Mouse (Mus musculus) CH12.LX (cell line): ENCODE measurements around the gene Nckap1. TPM values are rescaled to one million over a fixed set of nuclear protein-coding genes. Genes with fewer than 3 reads are reported as not detected.
A peak's percentile ranks its signal among the peaks of the same experiment; 100 is the strongest.

Experiments used
- DNase-seq: peaks from one replicate; pipeline ENCODE4 v3.0.0-alpha.2; 2013; ENCODE audit errors: extremely low read depth
- H3K27ac ChIP-seq: 2 replicates; pipeline ENCODE4 v1.5.1; 2012; ENCODE audit warnings: low read depth, mild to moderate bottlenecking, control low read depth, moderate library complexity; ENCODE audit not compliant: insufficient read depth
- H3K27me3 ChIP-seq: replicated peaks from 2 replicates; pipeline ENCODE3; 2012; ENCODE audit warnings: inconsistent platforms
- H3K36me3 ChIP-seq, 2 experiments: replicated peaks in 1 of 2; 2 replicates each; pipeline versions ENCODE3 to v1.6.1; 2012; ENCODE audit warnings: inconsistent platforms in 1 of 2, low read length in 1 of 2, mild to moderate bottlenecking in 1 of 2, mixed read lengths in 1 of 2, moderate library complexity in 1 of 2; ENCODE audit not compliant: control insufficient read depth in 1 of 2, insufficient read depth in 1 of 2
- H3K4me1 ChIP-seq, 2 experiments: 2 replicates each; pipeline ENCODE4 v1.6.1; 2012; ENCODE audit warnings: inconsistent platforms in 1 of 2, moderate library complexity in 1 of 2; ENCODE audit not compliant: insufficient read depth in 2 of 2, control insufficient read depth in 1 of 2
- H3K4me2 ChIP-seq: 2 replicates; pipeline ENCODE4 v1.6.1; 2012; ENCODE audit warnings: low read depth, mild to moderate bottlenecking, control low read depth; ENCODE audit not compliant: poor library complexity, insufficient read depth, severe bottlenecking
- H3K4me3 ChIP-seq, 3 experiments: fragments of 150-350 bp in 1 of 3; sonication (generic) in 1 of 3; replicated peaks in 1 of 3; 2 replicates each; pipeline versions ENCODE3 to v1.5.1; 2011 to 2012; ENCODE audit warnings: low read depth in 2 of 3, low read length in 2 of 3, mild to moderate bottlenecking in 2 of 3, moderate library complexity in 2 of 3, control low read depth in 1 of 3, improper control_type of control experiment in 1 of 3, inconsistent platforms in 1 of 3, mixed read lengths in 1 of 3; ENCODE audit not compliant: poor library complexity in 1 of 3
- H3K79me2 ChIP-seq: replicated peaks from 2 replicates; pipeline ENCODE4 v1.6.1; 2012; ENCODE audit warnings: mild to moderate bottlenecking, moderate library complexity; ENCODE audit not compliant: control insufficient read depth, poor library complexity, insufficient read depth, severe bottlenecking; ENCODE audit errors: extremely low read depth
- H3K9ac ChIP-seq: 2 replicates; pipeline ENCODE4 v1.6.1; 2012; ENCODE audit warnings: low read depth, mild to moderate bottlenecking, control low read depth, moderate library complexity; ENCODE audit not compliant: insufficient read depth
- H3K9me3 ChIP-seq: replicated peaks from 2 replicates; pipeline ENCODE3; 2012; ENCODE audit warnings: low read length, inconsistent platforms, mixed read lengths
- BHLHE40 ChIP-seq: IDR thresholded peaks from 2 replicates; pipeline ENCODE4 v1.6.1; 2011; ENCODE audit warnings: mild to moderate bottlenecking, low read depth, low read length, improper control_type of control experiment
- CHD1 ChIP-seq: IDR thresholded peaks from 2 replicates; pipeline ENCODE4 v1.6.1; 2012; ENCODE audit warnings: low read depth, low read length, improper control_type of control experiment, inconsistent platforms
- CHD2 ChIP-seq: IDR thresholded peaks from 2 replicates; pipeline ENCODE4 v1.6.1; 2011; ENCODE audit warnings: low read length, improper control_type of control experiment
- CTCF ChIP-seq, 2 experiments: IDR thresholded peaks in 1 of 2; conservative IDR thresholded peaks in 1 of 2; 2 replicates each; pipeline ENCODE4 v1.5.1; 2011 to 2012; ENCODE audit warnings: low read depth in 2 of 2, low read length in 2 of 2, improper control_type of control experiment in 1 of 2, inconsistent platforms in 1 of 2, mild to moderate bottlenecking in 1 of 2, moderate library complexity in 1 of 2
- E2F4 ChIP-seq: IDR thresholded peaks from 2 replicates; pipeline ENCODE4 v1.6.1; 2011; ENCODE audit warnings: low read depth, low read length, improper control_type of control experiment; ENCODE audit not compliant: insufficient replicate concordance
- ELF1 ChIP-seq: IDR thresholded peaks from 2 replicates; pipeline ENCODE4 v1.6.1; 2014; ENCODE audit warnings: low read depth, mild to moderate bottlenecking, inconsistent platforms, low read length, improper control_type of control experiment
- EP300 ChIP-seq: IDR thresholded peaks from 2 replicates; pipeline ENCODE4 v1.6.1; 2011; ENCODE audit warnings: low read length, improper control_type of control experiment
- ETS1 ChIP-seq: conservative IDR thresholded peaks from 2 replicates; pipeline ENCODE4 v1.6.1; 2012; ENCODE audit warnings: low read depth, mild to moderate bottlenecking, inconsistent platforms, low read length, improper control_type of control experiment, moderate library complexity
- GABPA ChIP-seq: IDR thresholded peaks from 2 replicates; pipeline ENCODE4 v1.6.1; 2012; ENCODE audit warnings: low read depth, low read length, improper control_type of control experiment, inconsistent platforms; ENCODE audit not compliant: insufficient replicate concordance
- HCFC1 ChIP-seq: IDR thresholded peaks from 2 replicates; pipeline ENCODE4 v1.6.1; 2012; ENCODE audit warnings: low read depth, mild to moderate bottlenecking, inconsistent platforms, low read length, improper control_type of control experiment
- IRF4 ChIP-seq: IDR thresholded peaks from 2 replicates; pipeline ENCODE4 v1.6.1; 2014; ENCODE audit warnings: low read depth, mild to moderate bottlenecking, inconsistent platforms, low read length, improper control_type of control experiment
- JUN ChIP-seq: IDR thresholded peaks from 2 replicates; pipeline ENCODE4 v1.6.1; 2011; ENCODE audit warnings: low read depth, mild to moderate bottlenecking, low read length, improper control_type of control experiment, moderate library complexity; ENCODE audit not compliant: insufficient read depth
- JUND ChIP-seq: conservative IDR thresholded peaks from 2 replicates; pipeline ENCODE4 v1.6.1; 2011; ENCODE audit warnings: low read depth, low read length, improper control_type of control experiment
- KAT2A ChIP-seq: IDR thresholded peaks from 2 replicates; pipeline ENCODE4 v1.6.1; 2012; ENCODE audit warnings: low read length, improper control_type of control experiment, inconsistent platforms; ENCODE audit not compliant: insufficient replicate concordance
- MAFK ChIP-seq: IDR thresholded peaks from 2 replicates; pipeline ENCODE4 v1.6.1; 2011; ENCODE audit warnings: low read length, improper control_type of control experiment; ENCODE audit not compliant: insufficient replicate concordance
- MAX ChIP-seq: IDR thresholded peaks from 2 replicates; pipeline ENCODE4 v1.6.1; 2011; ENCODE audit warnings: low read length, improper control_type of control experiment
- MAZ ChIP-seq: IDR thresholded peaks from 2 replicates; pipeline ENCODE4 v1.6.1; 2012; ENCODE audit warnings: low read depth, mild to moderate bottlenecking, inconsistent platforms, low read length, improper control_type of control experiment, moderate library complexity
- MEF2A ChIP-seq: IDR thresholded peaks from 2 replicates; pipeline ENCODE4 v1.6.1; 2014; ENCODE audit warnings: low read depth, mild to moderate bottlenecking, inconsistent platforms, low read length, improper control_type of control experiment, borderline replicate concordance
- MXI1 ChIP-seq: IDR thresholded peaks from 2 replicates; pipeline ENCODE4 v1.6.1; 2011; ENCODE audit warnings: mild to moderate bottlenecking, low read depth, low read length, improper control_type of control experiment
- MYC ChIP-seq: IDR thresholded peaks from 2 replicates; pipeline ENCODE4 v1.6.1; 2011; ENCODE audit warnings: low read depth, mild to moderate bottlenecking, improper control_type of control experiment, low read length
- NELFE ChIP-seq: IDR thresholded peaks from 2 replicates; pipeline ENCODE4 v1.6.1; 2011; ENCODE audit warnings: low read depth, low read length, improper control_type of control experiment
- NRF1 ChIP-seq: IDR thresholded peaks from 2 replicates; pipeline ENCODE4 v1.6.1; 2014; ENCODE audit warnings: low read depth, mild to moderate bottlenecking, inconsistent platforms, low read length, improper control_type of control experiment, moderate library complexity
- PAX5 ChIP-seq: IDR thresholded peaks from 2 replicates; pipeline ENCODE4 v1.6.1; 2012; ENCODE audit warnings: low read length, inconsistent platforms, mixed read lengths
- POLR2A ChIP-seq: IDR thresholded peaks from 2 replicates; pipeline ENCODE4 v1.6.1; 2011; ENCODE audit warnings: low read depth, mild to moderate bottlenecking, improper control_type of control experiment, low read length
- POLR2AphosphoS2 ChIP-seq: IDR thresholded peaks from 2 replicates; pipeline ENCODE4 v1.6.1; 2011; ENCODE audit warnings: low read depth, low read length, improper control_type of control experiment
- RAD21 ChIP-seq: IDR thresholded peaks from 2 replicates; pipeline ENCODE4 v1.6.1; 2011; ENCODE audit warnings: low read depth, mild to moderate bottlenecking, low read length, improper control_type of control experiment, moderate library complexity
- RCOR1 ChIP-seq: conservative IDR thresholded peaks from 2 replicates; pipeline ENCODE4 v1.6.1; 2012; ENCODE audit warnings: low read depth, mild to moderate bottlenecking, inconsistent platforms, low read length, improper control_type of control experiment
- SIN3A ChIP-seq: IDR thresholded peaks from 2 replicates; pipeline ENCODE4 v1.6.1; 2012; ENCODE audit warnings: low read length, improper control_type of control experiment, inconsistent platforms
- SMC3 ChIP-seq: IDR thresholded peaks from 2 replicates; pipeline ENCODE4 v1.6.1; 2011; ENCODE audit warnings: low read depth, low read length, improper control_type of control experiment
- TBP ChIP-seq: conservative IDR thresholded peaks from 2 replicates; pipeline ENCODE4 v1.6.1; 2011; ENCODE audit warnings: low read depth, low read length, improper control_type of control experiment
- TCF12 ChIP-seq: IDR thresholded peaks from 2 replicates; pipeline ENCODE4 v1.6.1; 2014; ENCODE audit warnings: low read depth, mild to moderate bottlenecking, inconsistent platforms, low read length, improper control_type of control experiment
- UBTF ChIP-seq: IDR thresholded peaks from 2 replicates; pipeline ENCODE4 v1.6.1; 2012; ENCODE audit warnings: low read depth, mild to moderate bottlenecking, inconsistent platforms, low read length, improper control_type of control experiment, moderate library complexity
- USF1 ChIP-seq: IDR thresholded peaks from 2 replicates; pipeline ENCODE4 v1.6.1; 2014; ENCODE audit warnings: low read depth, mild to moderate bottlenecking, inconsistent platforms, low read length, improper control_type of control experiment
- USF2 ChIP-seq: conservative IDR thresholded peaks from 2 replicates; pipeline ENCODE4 v1.6.1; 2011; ENCODE audit warnings: low read depth, low read length, improper control_type of control experiment
- ZC3H11A ChIP-seq: IDR thresholded peaks from 2 replicates; pipeline ENCODE4 v1.6.1; 2012; ENCODE audit warnings: low read depth, mild to moderate bottlenecking, inconsistent platforms, low read length, improper control_type of control experiment
- ZKSCAN1 ChIP-seq: IDR thresholded peaks from 2 replicates; pipeline ENCODE4 v1.6.1; 2012; ENCODE audit warnings: low read depth, inconsistent platforms, low read length, improper control_type of control experiment, borderline replicate concordance
- ZMIZ1 ChIP-seq: IDR thresholded peaks from 2 replicates; pipeline ENCODE4 v1.6.1; 2012; ENCODE audit warnings: low read depth, mild to moderate bottlenecking, inconsistent platforms, low read length, improper control_type of control experiment
- ZNF384 ChIP-seq: IDR thresholded peaks from 2 replicates; pipeline ENCODE4 v1.6.1; 2012; ENCODE audit warnings: low read depth, low read length, improper control_type of control experiment, inconsistent platforms
- dilution Hi-C: fragments of 300-500 bp; cut with MboI; formaldehyde crosslinking; loops from 2 replicates; pipeline ENCODE4 v1.14.3; 2020; ENCODE audit warnings: low sequenced_read_pairs; ENCODE audit not compliant: extremely low pct_unique_long_range_greater_than_20kb, extremely low pct_ligation_motif_present
- in situ Hi-C: fragments of 300-500 bp; cut with MboI; formaldehyde crosslinking; loops from 3 replicates; pipeline ENCODE4 v1.14.3; 2019; ENCODE audit warnings: low sequenced_read_pairs, low pct_ligation_motif_present, low pct_unique_long_range_greater_than_20kb, mixed read lengths
- polyA plus RNA-seq: library from polyadenylated mRNA; unstranded; fragments of >175 nt; gene quantifications from 2 replicates; pipeline ENCODE4 v1.2.1, GENCODE M21; 2012; ENCODE audit warnings: low read depth; ENCODE audit not compliant: insufficient read length
- total RNA-seq, 2 experiments: library from RNA; depleted of rRNA; stranded (reverse); fragments of 300-350 nt in 1 of 2; fragments of >200 nt in 1 of 2; gene quantifications; 2 replicates each; pipeline ENCODE4 v1.2.3; 2012 to 2014

Gene Nckap1
- total and polyA plus RNA-seq, 3 experiments = 3.9 to 7.1 (median 6.8) TPM

DNA sequence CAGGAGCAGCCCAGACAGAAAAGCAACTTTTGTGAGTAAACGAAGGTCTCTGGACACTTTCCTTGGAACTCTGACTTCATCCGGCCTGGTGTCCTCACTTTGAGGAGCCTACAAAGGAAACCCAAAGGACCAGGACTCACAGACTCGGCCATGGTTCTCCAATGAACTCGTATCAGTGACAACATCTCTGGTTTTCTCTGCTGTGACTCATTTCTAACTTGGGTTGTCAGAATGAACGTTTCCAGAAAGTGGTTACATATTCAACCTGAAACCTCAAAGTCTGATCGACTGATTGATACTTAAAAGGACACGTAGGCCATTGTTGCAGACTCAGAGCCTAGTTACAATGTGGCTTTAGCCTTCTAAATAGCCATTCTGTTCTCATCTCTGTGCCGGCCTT, 119.4 kb downstream of the Nckap1 start:
- Histone ChIP-seq H3K27me3 (no peaks in the 10 kb centered on the region), H3K4me2 (peak overlapping the region; percentile 95)

More for the DNA sequence above, 119.4 kb downstream of the Nckap1 start:
- no peak overlapping the region; the same call in 1 of the 2 replicates for H3K9ac ChIP-seq
- no peaks in the 10 kb centered on the region for H3K36me3 ChIP-seq
- no peak overlapping the region for H3K4me3 ChIP-seq
- no peak for TF ChIP-seq USF2
- TF ChIP-seq ZKSCAN1 = no peak
- TF ChIP-seq POLR2A = no peak
- TF ChIP-seq ETS1 = peak; percentile 61; the same call in 1 of the 2 replicates
- TF ChIP-seq ZC3H11A = no peak
- no peak for TF ChIP-seq USF1
- peak; percentile 95 for TF ChIP-seq IRF4
- peak; percentile 88 for TF ChIP-seq JUN
- no peak for TF ChIP-seq NRF1
- no peak for TF ChIP-seq ZMIZ1
- TF ChIP-seq MXI1 = no peak; the same call in 1 of the 2 replicates
- peak; percentile 65; the same call in 1 of the 2 replicates for TF ChIP-seq SIN3A
- TF ChIP-seq EP300 = peak; percentile 93
- TF ChIP-seq E2F4 = no peak
- no peak for TF ChIP-seq ZNF384
- TF ChIP-seq GABPA = no peak
- TF ChIP-seq NELFE = no peak
- no peak for TF ChIP-seq KAT2A
- TF ChIP-seq ELF1 = no peak
- TF ChIP-seq MAZ = no peak
- no peak for TF ChIP-seq MAX
- no peak for TF ChIP-seq UBTF
- 0 out of 2 replicates have a peak, but pooled peaks have one; percentile 38 for TF ChIP-seq CHD2
- no peak for TF ChIP-seq SMC3
- peak; percentile 65 for TF ChIP-seq MEF2A
- peak; percentile 58; the same call in 1 of the 2 replicates for TF ChIP-seq MAFK
- TF ChIP-seq CHD1 = 0 out of 2 replicates have a peak, but pooled peaks have one; percentile 51
- peak; percentile 93 for TF ChIP-seq JUND
- no peak for TF ChIP-seq TBP
- TF ChIP-seq RAD21 = no peak
- TF ChIP-seq CTCF (conservative IDR thresholded peaks at IDR 0.05 in 1 of 2, IDR thresholded peaks at IDR 0.05 in 1 of 2; ENCODE audit: low read depth in 2 of 2, low read length in 2 of 2) = no peak
- no peak for TF ChIP-seq PAX5
- TF ChIP-seq TCF12 = 0 out of 2 replicates have a peak, but pooled peaks have one; percentile 21
- no peak for TF ChIP-seq POLR2AphosphoS2
- no peak for TF ChIP-seq HCFC1
- peak; percentile 66; the same call in 1 of the 2 replicates for TF ChIP-seq RCOR1
- peak; percentile 70 for TF ChIP-seq BHLHE40
- no peak for TF ChIP-seq MYC
- TF ChIP-seq, all 38 proteins: peak for 13
- peak; percentile 78 for DNase-seq
- peaks cover 2 to 21% of the 10 kb centered on the region in 2 experiments; a peak in 3 of 4 replicates for H3K4me1 ChIP-seq
- in situ Hi-C loops = no loop called here
- H3K9me3 ChIP-seq = no peaks in the 10 kb centered on the region
- H3K79me2 ChIP-seq = no peaks in the 10 kb centered on the region
- dilution Hi-C loops = no loop called here
- H3K27ac ChIP-seq = no peak overlapping the region
